Mouse (Mus musculus): ENCODE data around the gene Gpd2.

Gpd2 gene

DNA sequence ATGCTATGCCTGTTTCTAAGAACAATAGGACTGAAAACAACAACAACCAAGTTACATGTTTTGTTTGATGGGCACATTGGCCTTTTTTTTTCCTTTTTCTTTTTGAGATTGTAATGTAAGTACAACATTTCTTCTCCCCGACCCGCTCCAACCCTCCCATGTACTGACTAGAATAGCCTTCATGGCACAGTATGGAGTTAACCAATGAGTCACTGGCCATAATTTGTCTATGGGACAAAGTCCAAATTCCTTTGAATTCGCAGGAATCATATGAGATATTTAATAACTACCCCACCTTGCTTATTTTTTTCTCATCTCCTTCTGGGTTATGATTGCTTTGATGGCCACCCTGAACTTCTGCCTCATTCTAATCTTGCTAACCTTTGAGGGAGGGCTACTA is 12.7 kb downstream of the Gpd2 start:
- no peak for DNase-seq (ENCODE audit: low read depth in 1 of 2, low spot score in 2 of 2)

DNA sequence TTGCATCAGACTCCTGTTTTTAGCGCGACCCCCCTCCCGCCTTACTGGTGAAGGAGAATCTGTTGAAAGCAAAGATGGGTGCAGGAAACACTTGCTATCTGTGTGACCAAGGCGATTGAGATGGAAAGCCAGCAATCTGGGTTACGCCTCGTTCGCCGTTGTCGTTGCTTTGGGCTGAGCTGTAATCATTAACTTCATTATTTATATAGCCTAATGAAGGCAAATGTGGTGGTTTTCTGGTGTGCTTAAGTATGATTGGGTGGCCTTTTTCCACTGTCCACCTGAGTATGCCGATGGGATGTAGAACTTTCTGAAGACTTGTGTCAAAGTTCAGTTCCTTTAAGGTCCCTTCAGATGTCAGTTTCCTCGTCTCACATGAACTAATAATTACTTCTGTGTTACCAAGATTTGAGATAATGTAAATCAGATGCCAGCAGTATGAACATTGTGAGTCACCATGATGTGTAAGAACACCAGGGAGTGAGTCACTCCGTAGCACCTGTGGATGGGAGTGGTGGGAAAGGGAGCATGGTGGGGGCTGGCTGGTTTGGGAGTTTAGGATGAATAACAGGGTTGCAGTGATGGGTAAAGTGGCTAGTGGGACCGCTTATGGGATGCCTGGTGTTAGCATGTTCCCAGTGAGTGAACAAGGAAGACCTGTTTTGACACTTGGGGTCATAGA is 14.3 kb downstream of the Gpd2 start:
- no peak for DNase-seq (ENCODE audit: low read depth in 1 of 2, low spot score in 2 of 2)

DNA sequence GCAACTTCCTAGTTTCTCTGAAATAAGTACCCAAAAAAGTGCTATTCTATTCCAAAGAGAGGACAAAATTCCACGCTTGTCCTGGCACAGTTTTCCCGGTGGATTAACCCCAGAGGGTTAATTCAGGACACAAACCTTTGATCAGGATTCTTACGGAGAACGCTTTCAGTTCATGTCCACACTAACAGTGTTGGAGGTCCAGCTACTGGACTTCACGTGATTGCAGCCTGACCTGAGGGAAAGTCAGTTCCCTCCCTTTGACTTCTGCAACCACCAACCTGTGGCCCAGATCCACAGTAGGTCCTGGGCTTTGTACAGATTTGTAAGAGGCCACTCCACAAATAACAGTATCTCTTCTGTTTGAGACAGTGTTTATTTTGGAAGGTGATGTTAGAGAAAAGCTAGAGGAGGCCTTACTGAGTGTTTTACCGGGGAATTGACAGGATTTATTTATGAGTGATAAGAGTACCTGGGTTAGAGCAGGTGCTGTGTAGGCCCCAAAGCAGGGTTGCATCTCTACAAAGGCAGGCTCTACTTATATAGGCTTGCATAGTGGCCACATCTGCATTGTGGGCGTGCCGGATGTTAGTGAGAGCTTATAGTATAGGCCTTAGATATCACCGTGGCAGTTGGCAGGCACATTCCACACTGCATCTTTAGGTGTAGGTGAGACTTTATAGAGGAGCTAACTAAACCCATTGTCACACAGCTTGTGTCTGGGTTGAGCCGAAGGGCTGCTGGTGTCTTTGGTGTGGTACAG is 15.3 kb downstream of the Gpd2 start:
- no peak for DNase-seq (ENCODE audit: low read depth in 1 of 2, low spot score in 2 of 2)

DNA sequence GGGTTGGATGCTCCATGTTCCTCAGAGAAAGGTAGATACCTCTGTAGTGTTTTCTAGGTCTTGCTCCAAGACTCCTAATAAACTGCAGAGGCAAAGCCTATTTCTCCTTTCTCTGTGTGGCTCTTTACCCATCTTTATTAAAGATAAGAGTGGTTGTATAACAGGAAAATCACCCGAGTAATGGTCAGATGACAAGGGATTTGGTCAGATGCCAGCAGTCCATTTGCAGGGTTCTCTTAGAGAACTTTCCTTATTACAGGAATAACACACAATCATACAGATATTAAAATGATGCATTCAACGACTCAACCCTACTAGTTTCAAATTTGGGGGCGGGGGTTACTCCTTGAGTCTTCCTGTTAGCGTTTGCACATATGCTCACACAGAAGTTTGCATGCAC is 16.8 kb downstream of the Gpd2 start:
- no peak for DNase-seq (ENCODE audit: low read depth in 1 of 2, low spot score in 2 of 2)

DNA sequence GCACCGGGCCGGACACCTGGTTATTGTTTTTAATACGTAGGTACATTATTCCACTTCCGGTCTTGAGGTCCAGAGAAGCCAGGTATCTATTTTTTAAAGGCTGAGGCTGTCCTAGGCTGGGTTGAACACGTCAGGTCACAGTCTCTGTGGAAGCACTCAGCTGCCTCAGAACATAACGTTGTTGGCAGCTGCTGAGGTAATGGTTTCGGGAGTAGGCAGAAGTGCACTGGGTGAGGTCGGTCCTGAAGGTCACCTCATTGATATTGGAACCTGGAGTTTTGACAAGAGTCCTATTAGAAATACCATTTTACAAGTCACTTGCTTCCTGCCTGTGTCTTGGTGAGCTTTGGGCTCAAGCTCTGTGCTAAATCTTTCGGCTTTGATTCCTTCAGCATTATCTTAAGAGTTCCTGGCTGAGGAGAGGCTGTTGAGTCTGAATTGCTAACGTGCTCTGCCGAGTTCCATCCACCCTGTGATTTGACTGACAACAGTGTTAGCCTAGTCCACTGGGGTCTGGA is 17.8 kb downstream of the Gpd2 start:
- DNase-seq (ENCODE audit: low read depth in 1 of 2, low spot score in 2 of 2): no peak

DNA sequence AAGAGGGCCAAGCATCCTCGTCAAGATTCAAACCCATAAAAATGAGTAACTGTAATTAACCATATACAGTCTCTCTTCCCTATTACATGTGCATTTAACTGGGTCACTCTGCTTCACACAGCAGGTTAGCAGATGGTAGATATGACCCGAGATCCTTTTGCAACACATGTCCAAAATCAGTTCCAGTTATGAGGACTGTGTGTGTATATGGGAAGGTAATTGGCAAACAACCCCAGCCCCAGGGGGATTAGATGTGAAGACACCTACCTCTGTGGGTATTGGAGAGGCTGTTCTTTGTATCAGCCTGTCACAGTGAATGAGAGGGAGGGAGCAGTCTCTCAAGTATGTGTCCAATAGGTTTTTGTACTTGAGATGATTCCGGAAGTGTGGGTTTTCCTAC is 18.4 kb downstream of the Gpd2 start:
- DNase-seq (ENCODE audit: low read depth in 1 of 2, low spot score in 2 of 2): no peak

DNA sequence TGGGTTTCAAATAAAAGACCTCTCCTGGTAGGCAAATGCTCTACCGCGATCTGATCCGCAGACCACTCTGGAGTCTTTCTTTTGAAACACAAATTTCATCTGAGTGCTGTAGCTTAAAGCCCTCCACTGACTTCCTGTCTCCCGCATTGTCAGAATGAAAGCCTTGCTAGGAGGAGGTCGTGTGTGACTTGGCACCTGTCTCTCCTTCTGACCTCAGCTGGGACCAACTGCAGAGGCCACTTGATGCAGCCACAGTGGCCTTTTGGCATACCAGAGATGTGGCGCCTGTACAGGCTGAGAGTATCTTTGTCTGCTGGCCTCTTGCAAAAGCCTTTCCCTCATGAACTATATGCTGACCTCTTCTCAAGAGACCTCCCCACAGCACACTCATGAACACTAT is 19.0 kb downstream of the Gpd2 start:
- no peak for DNase-seq (ENCODE audit: low read depth in 1 of 2, low spot score in 2 of 2)

DNA sequence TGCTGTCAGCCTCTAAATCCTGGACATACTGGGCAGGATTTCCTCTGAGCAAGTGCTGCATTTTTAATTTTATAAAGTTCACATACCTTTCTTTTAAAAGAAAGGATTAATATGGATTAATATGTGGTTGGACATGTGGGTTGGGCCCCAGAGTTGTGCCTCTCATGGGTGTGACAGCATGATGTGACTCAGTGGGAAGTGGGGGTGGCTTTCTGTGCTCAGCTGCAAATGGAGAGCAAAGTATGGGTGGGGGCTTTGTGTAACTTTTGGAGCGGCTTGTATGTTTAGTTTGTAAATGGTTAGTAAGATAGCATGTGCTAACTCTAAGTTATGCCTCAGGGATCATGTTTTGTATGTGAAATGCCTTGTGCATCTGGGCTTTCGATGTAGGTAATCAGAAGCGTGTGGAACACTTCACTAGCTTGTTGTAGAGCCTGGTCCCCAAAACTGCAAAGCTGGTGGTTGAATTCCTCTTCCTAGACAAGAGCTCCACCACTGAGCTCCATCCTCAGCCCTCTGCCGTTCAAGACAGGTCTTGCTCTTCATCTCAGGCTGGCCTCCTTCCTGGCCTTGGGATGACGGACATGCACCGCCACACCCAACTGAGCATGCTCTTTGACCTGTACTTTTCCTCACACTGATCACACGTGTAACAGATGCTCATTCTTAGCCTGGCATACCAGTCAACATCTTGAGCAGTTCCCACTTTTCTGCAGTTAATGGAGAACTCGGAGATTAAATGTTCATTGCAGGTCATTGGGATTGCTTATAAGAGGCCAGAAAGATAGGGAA is 24.0 kb downstream of the Gpd2 start:
- DNase-seq (ENCODE audit: low read depth in 1 of 2, low spot score in 2 of 2): no peak

DNA sequence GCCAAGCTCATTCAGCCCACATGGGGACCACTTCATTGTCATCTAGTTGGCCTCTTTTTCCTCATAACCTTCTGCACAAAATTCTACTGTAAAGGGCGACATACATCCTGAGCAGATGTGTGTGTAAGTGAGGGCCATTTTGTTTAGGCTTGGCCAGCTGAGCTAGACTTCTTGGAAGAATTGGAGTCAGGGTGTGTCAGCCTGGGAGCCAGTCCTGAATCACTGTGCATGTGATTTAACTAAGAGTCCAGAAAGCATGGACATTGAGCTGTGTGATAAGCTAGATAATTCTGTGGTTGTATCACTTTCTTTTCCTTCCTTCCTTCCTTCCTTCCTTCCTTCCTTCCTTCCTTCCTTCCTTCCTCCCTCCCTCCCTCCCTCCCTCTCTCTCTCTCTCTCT is 26.0 kb downstream of the Gpd2 start:
- DNase-seq (ENCODE audit: low read depth in 1 of 2, low spot score in 2 of 2): no peak

DNA sequence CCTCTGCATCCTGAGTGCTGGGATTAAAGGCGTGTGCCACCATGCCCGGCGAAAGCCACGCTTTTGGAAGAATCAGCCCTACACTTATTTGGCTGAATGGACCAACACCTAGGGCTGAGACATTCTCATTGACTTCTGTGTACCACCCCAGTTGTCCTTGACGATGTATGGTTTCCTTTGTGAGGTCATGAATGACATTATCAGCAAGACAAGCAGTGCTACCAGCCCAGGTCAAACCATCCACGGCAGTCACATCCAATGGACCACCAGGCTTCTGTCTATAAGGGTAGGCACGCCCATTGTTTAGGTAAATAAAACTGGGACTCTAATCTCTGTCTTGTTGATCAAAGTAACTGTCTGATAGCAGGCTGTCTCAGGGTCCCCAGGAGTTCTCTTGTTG is 27.5 kb downstream of the Gpd2 start:
- DNase-seq (ENCODE audit: low read depth in 1 of 2, low spot score in 2 of 2): no peak

DNA sequence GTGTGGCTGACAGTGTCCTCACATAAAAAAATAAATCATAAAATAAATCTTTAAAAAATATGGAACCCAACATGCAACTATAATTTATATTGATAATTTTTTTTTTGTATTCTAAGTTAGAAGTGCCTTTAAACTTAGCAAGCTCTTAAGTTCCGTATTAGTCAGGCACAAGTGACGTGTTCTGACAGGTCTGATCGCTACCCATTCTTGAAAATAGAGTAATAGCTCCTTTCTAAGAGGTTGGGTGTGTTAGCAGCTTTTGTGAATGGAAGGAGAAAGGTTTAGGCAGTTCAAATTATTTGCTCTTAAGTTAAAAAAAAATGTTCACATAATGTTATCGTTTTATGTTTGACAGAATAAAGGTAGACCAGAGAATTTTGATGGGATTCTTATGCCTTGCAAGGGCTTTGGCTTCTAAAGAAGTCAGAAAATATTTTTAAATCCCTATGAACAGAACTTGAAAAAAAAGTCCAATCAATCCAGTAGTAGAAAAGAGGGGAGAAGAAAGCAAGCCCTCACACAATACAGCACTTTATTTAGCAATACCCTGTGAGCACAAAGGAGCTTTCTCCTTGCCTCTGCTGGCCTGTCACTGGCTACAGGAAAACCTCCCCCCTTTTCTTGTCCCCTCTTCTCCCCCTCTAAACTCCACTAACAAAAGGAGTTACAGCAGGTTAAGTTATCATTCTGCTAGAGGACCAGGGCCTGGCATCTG is 29.4 kb downstream of the Gpd2 start:
- no peak for DNase-seq (ENCODE audit: low read depth in 1 of 2, low spot score in 2 of 2)

DNA sequence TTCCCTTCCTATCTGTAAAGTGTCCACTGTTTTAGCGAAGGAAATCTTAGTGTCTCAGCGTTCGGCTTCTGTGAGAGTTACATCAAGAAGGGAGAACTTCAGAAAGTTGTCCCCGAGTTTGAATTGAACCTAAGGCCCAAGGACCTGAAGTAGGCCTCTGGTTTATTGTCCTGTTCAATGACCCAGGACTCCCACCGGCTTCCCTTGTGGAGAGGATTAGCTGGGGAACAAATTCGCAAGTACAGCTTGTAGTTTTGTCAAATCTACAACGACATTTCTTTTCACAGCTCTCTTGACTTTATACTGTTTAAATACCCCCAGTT is 29.9 kb downstream of the Gpd2 start:
- DNase-seq (ENCODE audit: low read depth in 1 of 2, low spot score in 2 of 2): no peak

DNA sequence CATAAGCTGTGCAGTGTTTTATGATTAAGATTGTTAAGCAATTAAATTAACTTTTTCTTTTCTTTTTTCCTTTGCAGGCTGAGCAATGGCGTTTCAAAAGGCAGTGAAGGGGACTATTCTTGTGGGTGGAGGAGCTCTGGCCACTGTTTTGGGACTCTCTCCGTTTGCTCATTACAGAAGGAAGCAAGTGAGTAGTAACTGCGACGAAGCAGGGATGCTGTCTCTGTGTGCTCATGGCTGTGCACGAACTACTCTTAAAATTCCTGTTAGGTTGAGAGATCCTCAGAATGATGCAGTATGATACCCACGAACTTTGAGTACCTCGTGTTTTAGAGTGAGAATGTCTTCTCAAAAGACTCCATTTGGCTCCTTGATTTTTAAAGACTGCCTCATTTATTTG is 30.5 kb downstream of the Gpd2 start:
- DNase-seq (ENCODE audit: low read depth in 1 of 2, low spot score in 2 of 2): no peak

DNA sequence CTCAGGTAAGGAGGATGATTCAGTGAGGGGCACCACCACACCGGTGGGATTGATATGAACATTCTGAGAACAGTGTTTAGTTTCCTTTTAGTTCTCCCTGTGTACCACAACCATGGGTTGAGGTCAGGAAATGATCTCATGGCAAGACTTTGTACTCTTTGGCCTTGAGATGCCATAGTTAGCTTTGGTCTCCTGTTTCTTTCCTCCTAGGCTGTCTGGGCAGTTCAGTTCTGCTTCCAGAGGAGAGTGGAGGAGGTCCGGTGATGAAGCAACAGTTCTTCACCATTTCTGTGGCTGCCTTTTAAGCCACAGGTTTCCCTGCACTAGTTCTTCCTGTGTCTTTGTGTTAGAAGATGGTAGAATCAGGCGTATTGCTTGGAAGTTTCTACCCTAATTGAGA is 31.4 kb downstream of the Gpd2 start:
- no peak for DNase-seq (ENCODE audit: low read depth in 1 of 2, low spot score in 2 of 2)

DNA sequence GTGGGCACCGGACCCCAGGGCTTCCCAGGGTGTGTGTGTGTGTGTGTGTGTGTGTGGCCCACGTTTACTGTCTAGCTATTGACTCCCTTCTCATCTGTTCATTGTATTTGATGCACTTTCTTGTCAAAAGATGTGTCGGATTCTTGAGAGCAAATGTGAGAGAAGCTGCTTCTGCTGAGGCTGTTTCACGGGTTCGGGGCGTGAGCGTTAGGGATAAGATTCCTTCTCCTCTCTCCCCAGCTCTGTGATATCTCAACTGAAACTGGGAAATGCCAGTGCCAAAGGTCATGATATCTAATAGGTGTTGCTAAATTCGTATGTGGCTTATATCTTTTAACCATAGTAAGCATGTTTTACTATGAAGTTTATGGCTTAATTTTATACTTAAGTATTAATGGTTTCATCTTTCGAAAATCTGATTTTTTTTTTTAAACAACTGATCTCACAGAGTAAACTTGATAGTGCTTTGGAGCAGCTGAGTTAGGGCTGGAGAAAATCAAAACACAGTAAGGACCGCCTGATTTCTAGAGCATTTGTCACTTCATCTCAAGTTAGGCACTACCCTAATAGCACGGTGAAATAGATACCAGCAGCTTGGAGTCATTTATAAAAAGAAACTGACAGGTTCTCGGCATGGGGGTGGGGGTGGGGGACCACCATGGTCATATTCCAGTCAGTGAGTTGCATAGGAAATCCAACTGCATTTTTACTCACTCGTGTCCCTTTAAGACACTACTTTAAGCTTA is 32.4 kb downstream of the Gpd2 start:
- DNase-seq (ENCODE audit: low read depth in 1 of 2, low spot score in 2 of 2): no peak

DNA sequence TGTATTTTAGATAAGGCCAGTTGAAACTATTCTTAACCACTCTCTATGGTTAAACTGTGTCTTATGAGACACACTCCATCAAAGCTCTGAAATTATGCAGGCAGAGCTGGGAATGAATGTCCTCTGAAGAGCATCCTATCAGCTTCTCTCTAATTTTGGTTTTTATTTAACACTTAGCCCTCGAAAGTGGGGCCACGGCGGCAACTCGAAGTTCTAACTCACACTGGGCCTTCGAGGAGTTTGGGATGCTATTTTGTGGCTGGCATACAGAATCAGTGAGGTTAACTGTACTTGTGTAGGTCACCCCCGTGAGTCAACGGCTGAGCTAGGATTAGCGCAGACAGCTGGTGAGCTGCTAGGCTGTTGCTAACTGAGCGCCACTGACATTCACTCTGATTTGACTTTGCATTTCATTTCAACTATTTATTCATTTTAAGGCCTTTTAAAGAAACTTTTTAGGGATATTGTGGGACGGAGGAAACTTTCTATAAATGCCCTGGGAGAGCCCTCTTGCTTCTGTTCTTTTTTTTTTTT is 42.8 kb downstream of the Gpd2 start:
- no peak for DNase-seq (ENCODE audit: low read depth in 1 of 2, low spot score in 2 of 2)

DNA sequence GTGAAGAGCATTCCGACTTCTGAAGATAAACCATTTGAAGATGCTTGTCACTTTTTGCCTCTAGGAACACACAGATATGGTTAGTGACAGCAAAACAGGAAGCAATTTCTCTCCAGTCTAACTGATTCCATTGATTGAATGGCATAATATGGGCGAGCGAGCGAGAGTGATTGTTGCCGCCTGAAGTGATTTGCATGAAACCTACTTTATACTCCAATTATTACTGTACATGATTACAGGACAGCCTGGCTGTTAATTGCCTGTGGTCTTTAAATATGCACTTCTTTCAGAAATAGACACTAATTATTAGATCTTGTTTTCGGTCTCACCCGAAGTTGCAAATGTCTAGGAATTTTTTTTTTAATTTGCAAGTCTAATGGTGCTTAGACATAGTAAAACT is 46.4 kb downstream of the Gpd2 start:
- DNase-seq (ENCODE audit: low read depth in 1 of 2, low spot score in 2 of 2): no peak

DNA sequence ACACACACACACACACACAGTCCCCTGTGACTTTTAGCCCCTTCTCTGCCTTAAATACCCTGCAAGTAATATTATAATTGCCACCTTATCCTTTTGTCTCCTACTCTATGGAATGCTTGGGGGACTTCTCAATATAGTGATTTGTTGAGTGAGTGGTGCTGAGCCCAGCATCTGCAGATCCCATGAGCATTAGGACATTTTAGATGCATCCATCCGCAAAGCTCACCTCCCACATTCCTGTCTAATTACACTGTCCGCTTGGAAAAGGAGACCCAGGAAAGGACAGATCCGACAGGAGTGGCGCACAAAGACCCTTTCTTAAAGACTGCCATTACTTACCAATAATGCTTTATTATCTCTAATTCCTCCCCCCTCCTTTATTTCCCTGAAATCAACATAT is 47.8 kb downstream of the Gpd2 start:
- DNase-seq (ENCODE audit: low read depth in 1 of 2, low spot score in 2 of 2): no peak

DNA sequence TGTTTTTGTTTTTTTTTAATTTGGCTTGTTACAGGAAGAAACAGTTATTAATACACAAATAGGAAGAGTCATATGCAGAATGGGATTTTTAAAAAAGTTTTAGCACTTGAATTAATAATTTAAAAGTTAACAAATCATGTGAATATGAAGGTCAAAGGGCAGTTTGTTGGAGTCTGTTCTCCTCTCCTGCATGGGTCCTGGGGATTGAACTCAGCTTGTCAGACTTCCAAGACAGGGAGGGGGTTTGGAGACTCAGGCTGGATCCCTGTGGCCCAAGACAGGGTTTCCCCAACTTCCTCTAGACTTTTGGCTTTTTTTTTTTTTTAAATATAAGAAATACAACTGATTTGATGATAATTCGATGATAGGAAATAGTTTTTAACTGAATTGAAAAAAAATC is 50.6 kb downstream of the Gpd2 start:
- no peak for DNase-seq (ENCODE audit: low read depth in 1 of 2, low spot score in 2 of 2)

DNA sequence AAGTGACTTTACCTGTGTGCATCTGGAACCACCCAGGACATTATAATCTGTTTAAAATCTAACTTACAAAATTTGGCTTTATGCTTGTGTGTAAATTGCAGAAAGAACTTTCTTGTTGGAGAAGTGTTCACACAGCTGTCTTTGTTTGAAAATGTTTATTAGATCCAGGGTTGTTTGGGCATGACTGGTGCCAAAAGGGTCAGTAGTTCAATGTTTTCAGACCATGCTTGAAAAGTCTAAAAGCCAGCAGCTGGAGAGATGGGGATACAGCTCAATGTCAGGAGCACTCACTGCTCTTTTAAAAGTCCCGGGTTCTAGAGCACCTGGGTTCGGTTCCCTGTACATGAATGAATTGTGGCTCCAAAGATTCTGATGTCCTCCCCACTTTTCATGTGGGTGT is 56.1 kb downstream of the Gpd2 start:
- no peak for DNase-seq (ENCODE audit: low read depth in 1 of 2, low spot score in 2 of 2)

DNA sequence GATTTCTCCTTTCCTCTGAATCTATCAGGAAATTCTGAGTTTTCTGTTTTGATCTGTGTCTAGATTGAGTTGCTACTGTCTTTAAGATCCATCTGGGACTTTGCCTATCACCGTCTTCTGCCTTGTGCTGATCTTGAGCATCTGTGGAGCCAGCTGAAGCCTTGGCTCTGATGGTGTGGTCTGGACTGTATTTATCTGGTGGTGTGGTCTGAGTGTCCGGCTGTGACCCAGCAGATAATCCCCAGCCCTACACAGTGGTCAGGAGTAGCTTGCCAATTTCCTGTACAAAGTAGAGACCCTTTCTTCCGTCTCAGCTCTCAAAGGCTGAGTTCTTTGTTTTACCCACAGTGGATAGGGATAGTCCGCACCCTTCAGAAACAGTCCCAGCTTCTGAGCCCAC is 58.6 kb downstream of the Gpd2 start:
- no peak for DNase-seq (ENCODE audit: low read depth in 1 of 2, low spot score in 2 of 2)

Data from monocyte, adult 2 months (primary cell).